Mouse (Mus musculus) MEL (cell line): Measurements from ENCODE around the gene 1700010B08Rik.

Source experiments
- CTCF ChIP-seq, 3 experiments: IDR thresholded peaks in 2 of 3; conservative IDR thresholded peaks in 1 of 3; 2 replicates each; pipeline ENCODE4 v1.5.1; 2011 to 2012; ENCODE audit warnings: low read length in 3 of 3, low read depth in 2 of 3, mild to moderate bottlenecking in 2 of 3, improper control_type of control experiment in 1 of 3, inconsistent platforms in 1 of 3, mixed read lengths in 1 of 3, moderate library complexity in 1 of 3; ENCODE audit not compliant: control insufficient read depth in 1 of 3, insufficient read depth in 1 of 3, poor library complexity in 1 of 3, severe bottlenecking in 1 of 3
- EP300 ChIP-seq, 2 experiments: IDR thresholded peaks; 2 replicates each; pipeline ENCODE4 v1.6.1; 2011; ENCODE audit warnings: improper control_type of control experiment in 2 of 2, low read length in 2 of 2, low read depth in 1 of 2, mild to moderate bottlenecking in 1 of 2
- GATA1 ChIP-seq: IDR thresholded peaks from 2 replicates; pipeline ENCODE4 v1.6.1; 2011; ENCODE audit warnings: low read depth, low read length, improper control_type of control experiment

DNA sequence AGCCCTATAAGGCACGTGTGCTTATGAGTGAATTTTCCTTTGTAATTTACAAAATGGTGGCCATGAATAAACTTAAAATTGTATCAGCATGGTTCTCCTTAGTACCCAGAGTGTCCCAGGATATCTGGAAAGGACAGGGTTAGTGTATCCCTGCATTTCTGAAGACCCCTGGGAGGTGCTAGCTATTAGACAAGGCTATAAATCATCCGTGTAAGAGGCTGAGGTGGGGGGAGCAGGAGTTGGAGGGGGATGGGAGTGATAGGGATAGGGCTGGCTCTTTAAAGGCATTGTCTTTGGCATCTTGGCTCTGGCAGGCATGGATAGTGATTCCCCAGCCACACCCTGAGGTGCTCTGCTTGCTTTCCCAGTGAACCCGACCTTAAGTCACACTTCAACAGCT, 45.4 kb downstream of the 1700010B08Rik start:
- no peak for TF ChIP-seq CTCF (IDR thresholded peaks at IDR 0.05 in 2 of 3, conservative IDR thresholded peaks at IDR 0.05 in 1 of 3; ENCODE audit: control insufficient read depth in 1 of 3, insufficient read depth in 1 of 3, low read depth in 2 of 3, low read length in 3 of 3, poor library complexity in 1 of 3, severe bottlenecking in 1 of 3)
- TF ChIP-seq EP300 (IDR thresholded peaks at IDR 0.05; ENCODE audit: low read depth in 1 of 2, low read length in 2 of 2), result no peak
- no peak for TF ChIP-seq GATA1
